Mouse (Mus musculus) cerebellum, adult 2 months (tissue): ENCODE data around the gene Klhl42. TPM values are rescaled to one million over a fixed set of nuclear protein-coding genes. Genes with fewer than 3 reads are reported as not detected.

Experiments used
- DNase-seq, 2 experiments: peaks; one replicate each; pipeline ENCODE4 v3.0.0; 2021
- H3K27ac ChIP-seq: fragments of 200-500 bp; 2 replicates; pipeline ENCODE4 v1.5.1; 2012; ENCODE audit warnings: low read length, control low read depth, inconsistent platforms; ENCODE audit not compliant: insufficient read depth
- H3K27me3 ChIP-seq: fragments of 200-500 bp; 2 replicates; pipeline ENCODE4 v1.6.1; 2012; ENCODE audit warnings: inconsistent platforms, mild to moderate bottlenecking, low read length, moderate library complexity; ENCODE audit not compliant: control insufficient read depth, insufficient read depth
- H3K4me1 ChIP-seq: fragments of 200-500 bp; 2 replicates; pipeline ENCODE4 v1.6.1; 2011; ENCODE audit warnings: low read length; ENCODE audit not compliant: control insufficient read depth, insufficient read depth
- H3K4me3 ChIP-seq: fragments of 200-500 bp; replicated peaks from 2 replicates; pipeline ENCODE3; 2011; ENCODE audit warnings: mild to moderate bottlenecking, low read depth, low read length, control low read depth; ENCODE audit not compliant: insufficient read depth
- CTCF ChIP-seq: fragments of 200-500 bp; IDR thresholded peaks from 2 replicates; pipeline ENCODE4 v1.5.1; 2011; ENCODE audit warnings: low read depth, mild to moderate bottlenecking, control low read depth, low read length, moderate library complexity, borderline replicate concordance; ENCODE audit not compliant: insufficient read depth
- POLR2A ChIP-seq: fragments of 200-500 bp; IDR thresholded peaks from 2 replicates; pipeline ENCODE4 v1.6.1; 2011; ENCODE audit warnings: low read length, control low read depth, borderline replicate concordance; ENCODE audit not compliant: insufficient read depth
- WGBS: fragments of 180-500 bp; shearing (Covaris S2); methylation state at CpG from one replicate; pipeline ENCODE4 v1.1.7; 2018; 5-methylcytosine and 5-hydroxymethylcytosine counted together
- polyA plus RNA-seq: library from polyadenylated mRNA; depleted of rRNA; stranded (reverse); fragments of >200 nt; gene quantifications from 2 replicates; pipeline ENCODE4 v1.2.3, GENCODE M21; 2012

Klhl42 gene
- polyA plus RNA-seq, 1 experiment: 17.2 TPM

GRCm38 (mm10) chr6:147075808-147076387 is 15.3 kb upstream of the Klhl42 start:
- WGBS: 19% methylated on average over 5 of the region's 5 CpGs
- Histone ChIP-seq H3K4me3 (no peak overlapping the region), H3K4me1 (no peaks in the 10 kb centered on the region; the same call in 1 of the 2 replicates), H3K27ac (no peak overlapping the region), H3K27me3 (no peaks in the 10 kb centered on the region)
- DNase-seq: no peak
- TF ChIP-seq POLR2A (no peak), CTCF (no peak)

GRCm38 (mm10) chr6:147076878-147077277 is 14.3 kb upstream of the Klhl42 start:
- H3K27ac ChIP-seq: no peak overlapping the region
- 87% methylated on average over 8 of the region's 8 CpGs for WGBS
- DNase-seq: no peak
- H3K27me3 ChIP-seq: no peaks in the 10 kb centered on the region
- H3K4me1 ChIP-seq: no peaks in the 10 kb centered on the region; the same call in 1 of the 2 replicates
- TF ChIP-seq POLR2A (no peak), CTCF (no peak)
- H3K4me3 ChIP-seq: no peak overlapping the region

- Histone ChIP-seq H3K27me3 (no peaks in the 10 kb centered on the region), H3K4me1 (no peaks in the 10 kb centered on the region; the same call in 1 of the 2 replicates), H3K4me3 (no peak overlapping the region), H3K27ac (no peak overlapping the region)
- TF ChIP-seq POLR2A (no peak), CTCF (no peak)
- 93% methylated on average over 10 of the region's 10 CpGs for WGBS
- no peak for DNase-seq
These were observed 11.3 kb upstream of the Klhl42 start for GRCm38 (mm10) chr6:147079919-147080318.

GRCm38 (mm10) chr6:147085398-147086040 is 5.7 kb upstream of the Klhl42 start:
- no peak for DNase-seq
- no peak overlapping the region for H3K4me3 ChIP-seq
- no peaks in the 10 kb centered on the region for H3K4me1 ChIP-seq
- H3K27me3 ChIP-seq: no peaks in the 10 kb centered on the region
- 81% methylated on average over 7 of the region's 7 CpGs for WGBS
- H3K27ac ChIP-seq: no peak overlapping the region
- no peak for TF ChIP-seq CTCF
- TF ChIP-seq POLR2A: no peak

GRCm38 (mm10) chr6:147086594-147087225 is 4.5 kb upstream of the Klhl42 start, which contains the start of gene Mansc4:
Gene Mansc4 (minus strand): TSS chr6:147087032.
- Histone ChIP-seq H3K27me3 (no peaks in the 10 kb centered on the region), H3K4me3 (no peak within 1 kb of the TSS), H3K27ac (no peak within 1 kb of the TSS), H3K4me1 (no peaks in the 10 kb centered on the region)
- WGBS: 12% methylated on average over 20 of the region's 20 CpGs
- TF ChIP-seq POLR2A (no peak), CTCF (no peak)
- no peak for DNase-seq

- no peaks in the 10 kb centered on the region for H3K27me3 ChIP-seq
- no peak for DNase-seq
- H3K27ac ChIP-seq: no peak overlapping the region
- no peaks in the 10 kb centered on the region for H3K4me1 ChIP-seq
- 46% methylated on average over 7 of the region's 7 CpGs for WGBS
- TF ChIP-seq POLR2A (no peak), CTCF (no peak)
- H3K4me3 ChIP-seq: no peak overlapping the region
These were observed 3.4 kb upstream of the Klhl42 start for GRCm38 (mm10) chr6:147087736-147088135.

- no peak for DNase-seq
- Histone ChIP-seq H3K27me3 (no peaks in the 10 kb centered on the region), H3K4me3 (no peak overlapping the region), H3K27ac (no peak overlapping the region), H3K4me1 (no peaks in the 10 kb centered on the region)
- WGBS: 84% methylated on average over 3 of the region's 3 CpGs
- TF ChIP-seq CTCF: no peak
These were observed 2.7 kb upstream of the Klhl42 start for GRCm38 (mm10) chr6:147088517-147088916.

- no peak overlapping the region for H3K27ac ChIP-seq
- peaks cover 5% of the 10 kb centered on the region; the same call in 1 of the 2 replicates for H3K4me1 ChIP-seq
- TF ChIP-seq POLR2A (no peak), CTCF (no peak)
- peak in 1 of 2 experiments; percentile 25 for DNase-seq
- no peaks in the 10 kb centered on the region for H3K27me3 ChIP-seq
- H3K4me3 ChIP-seq: peak overlapping the region; percentile 97
- WGBS: 39% methylated on average over 5 of the region's 5 CpGs
These were observed 988 bp upstream of the Klhl42 start for GRCm38 (mm10) chr6:147090191-147090590.
